Comparison of ENCODE assay signal across 22 mouse cellular contexts in the genomic region with DNA sequence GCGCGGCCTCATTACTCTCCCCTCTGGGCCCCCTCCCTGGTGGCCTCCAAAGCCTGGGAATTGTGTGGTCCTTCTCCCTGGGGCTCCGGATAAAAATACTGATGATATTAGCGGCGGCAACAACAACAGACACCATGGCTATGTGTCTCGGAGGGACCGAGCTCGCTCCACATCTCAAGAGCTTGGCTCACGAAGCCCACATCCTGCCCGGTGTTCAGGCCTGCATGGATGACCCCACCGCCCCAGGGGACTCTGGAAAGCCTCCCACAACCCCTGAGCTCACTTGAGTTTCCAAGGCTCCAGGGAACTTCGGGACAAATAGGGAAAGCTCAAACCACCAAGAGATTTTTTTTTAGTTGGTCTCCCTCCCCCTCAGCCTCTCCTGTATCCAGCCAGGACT. TPM values are rescaled to one million over a fixed set of nuclear protein-coding genes. Genes with fewer than 3 reads are reported as not detected.
A peak's percentile ranks its signal among the peaks of the same experiment; 100 is the strongest.
DNase-seq lines count a peak whose midpoint lies in the region; ATAC-seq lines count a peak whose summit lies in the region.
"Had no signal": no experiment of that assay in that cellular context is flagged by ENCODE, and none has a peak within 500 bp of the region (broad histone marks: within the 10 kb centered on the region; RNA-seq: fewer than 3 reads in every experiment).

No protein-coding gene starts in this region.

- H3K4me1 ChIP-seq in heart, embryonic 12.5 days (replicated peaks) = peaks cover 6% of the 10 kb centered on the region; the same call in 1 of the 2 replicates

- H3K27ac ChIP-seq in heart, embryonic 12.5 days (ENCODE audit: poor library complexity, severe bottlenecking) = no peak overlapping the region
- H3K27ac ChIP-seq: embryonic facial prominence, embryonic 12.5 days; forebrain, embryonic 12.5 days; heart, embryonic 13.5 days had no signal

- ATAC-seq in heart, embryonic 12.5 days (ENCODE audit: insufficient number of reproducible peaks, low FRiP score) = no peak
- ATAC-seq: CD4-positive, CD25-positive, alpha-beta regulatory T cell, adult 4 months; forebrain, postnatal 0 days; hindbrain, embryonic 16.5 days; inflammation-experienced regulatory T-cells, adult 6 months; intestine, postnatal 0 days had no signal

- H3K4me3 ChIP-seq in heart, embryonic 12.5 days = no peak overlapping the region
- H3K4me3 ChIP-seq: embryonic facial prominence, embryonic 12.5 days; forebrain, embryonic 12.5 days; heart, embryonic 13.5 days had no signal

- WGBS in heart, embryonic 12.5 days = 81% methylated on average over 12 of the region's 12 CpGs

- no peak overlapping the region for H3K9ac ChIP-seq in heart, embryonic 12.5 days
- H3K9ac ChIP-seq: embryonic facial prominence, embryonic 12.5 days; forebrain, postnatal 0 days; heart, embryonic 13.5 days had no signal

- no peaks in the 10 kb centered on the region for H3K9me3 ChIP-seq in heart, embryonic 12.5 days (replicated peaks)
- H3K9me3 ChIP-seq: embryonic facial prominence, embryonic 12.5 days; forebrain, embryonic 12.5 days; G1E; heart, embryonic 13.5 days had no signal

- H3K36me3 ChIP-seq in heart, embryonic 12.5 days = peaks cover 10% of the 10 kb centered on the region; the same call in 1 of the 2 replicates
- H3K36me3 ChIP-seq: G1E had no signal

- no peaks in the 10 kb centered on the region for H3K27me3 ChIP-seq in heart, embryonic 12.5 days (replicated peaks)
- H3K27me3 ChIP-seq: embryonic facial prominence, embryonic 12.5 days; forebrain, embryonic 12.5 days; heart, embryonic 13.5 days had no signal

- no peak overlapping the region for H3K4me2 ChIP-seq in heart, embryonic 12.5 days
- H3K4me2 ChIP-seq: embryonic facial prominence, embryonic 12.5 days; forebrain, embryonic 12.5 days; heart, embryonic 13.5 days had no signal

- DNase-seq in cerebellum, adult 9-11 months = peak; percentile 12
- DNase-seq in cerebellum, postnatal 36 days = no peak
- peak; percentile 30 to 72 for DNase-seq in heart, adult 18-20 months
- peak; percentile 55 to 72 for DNase-seq in heart, adult 9 months (ENCODE audit: low spot score in 2 of 2)
- DNase-seq in skeletal muscle tissue, adult 2 months (ENCODE audit: low read depth, low spot score) = peak; percentile 29
- no peak for DNase-seq in thymus, adult 18-20 months
- DNase-seq: adrenal gland, adult 8-10 months; adrenal gland, postnatal 36 days; B cell, adult 2 months; cerebellum, adult 2 months; cerebellum, postnatal 14 days; forebrain, postnatal 0 days; kidney, adult 8-10 months had no signal

RNA-seq across cellular contexts. Expression of gene Rnft2, which starts 5.2 kb away (rescaled TPM):
- 1 to 10 TPM; 1.3 to 2.2 TPM for total RNA-seq in heart, adult 18-20 months (2021)
- 2.0 and 3.0 TPM in 2 replicates for polyA plus RNA-seq in heart, embryonic 12.5 days (2016; fragmentation: Nextera tagmentation; extraction: Ambion mirVana)
- polyA plus RNA-seq: CD4-positive, CD25-positive, alpha-beta regulatory T cell, adult 4 months; inflammation-experienced regulatory T-cells, adult 6 months had no signal

RNA-seq across cellular contexts. Expression of gene 2410131K14Rik, which starts 5.4 kb away (rescaled TPM):
- 1 to 10 TPM; 8.5 to 9.2 TPM for total RNA-seq in heart, adult 18-20 months (2021)
- polyA plus RNA-seq in heart, embryonic 12.5 days (2016; fragmentation: Nextera tagmentation; extraction: Ambion mirVana) = 6.5 and 6.8 TPM in 2 replicates

Comparison
In these comparisons a context has a peak if more than half of its experiments do, and no peak if none do; other contexts are left out.
1. DNase-seq: peak in cerebellum, adult 9-11 months (single experiment), heart, adult 18-20 months (2 of 2), heart, adult 9 months (2 of 2) and skeletal muscle tissue, adult 2 months (single experiment); none in cerebellum, postnatal 36 days (0 of 2) and thymus, adult 18-20 months (0 of 2).